Mouse (Mus musculus) right cerebral cortex, postnatal 25 days (tissue): ENCODE results near the gene Enc1.

ENCODE experiments used
- DNase-seq: peaks from one replicate; pipeline ENCODE4 v3.0.0; 2022

Gene Enc1

DNA sequence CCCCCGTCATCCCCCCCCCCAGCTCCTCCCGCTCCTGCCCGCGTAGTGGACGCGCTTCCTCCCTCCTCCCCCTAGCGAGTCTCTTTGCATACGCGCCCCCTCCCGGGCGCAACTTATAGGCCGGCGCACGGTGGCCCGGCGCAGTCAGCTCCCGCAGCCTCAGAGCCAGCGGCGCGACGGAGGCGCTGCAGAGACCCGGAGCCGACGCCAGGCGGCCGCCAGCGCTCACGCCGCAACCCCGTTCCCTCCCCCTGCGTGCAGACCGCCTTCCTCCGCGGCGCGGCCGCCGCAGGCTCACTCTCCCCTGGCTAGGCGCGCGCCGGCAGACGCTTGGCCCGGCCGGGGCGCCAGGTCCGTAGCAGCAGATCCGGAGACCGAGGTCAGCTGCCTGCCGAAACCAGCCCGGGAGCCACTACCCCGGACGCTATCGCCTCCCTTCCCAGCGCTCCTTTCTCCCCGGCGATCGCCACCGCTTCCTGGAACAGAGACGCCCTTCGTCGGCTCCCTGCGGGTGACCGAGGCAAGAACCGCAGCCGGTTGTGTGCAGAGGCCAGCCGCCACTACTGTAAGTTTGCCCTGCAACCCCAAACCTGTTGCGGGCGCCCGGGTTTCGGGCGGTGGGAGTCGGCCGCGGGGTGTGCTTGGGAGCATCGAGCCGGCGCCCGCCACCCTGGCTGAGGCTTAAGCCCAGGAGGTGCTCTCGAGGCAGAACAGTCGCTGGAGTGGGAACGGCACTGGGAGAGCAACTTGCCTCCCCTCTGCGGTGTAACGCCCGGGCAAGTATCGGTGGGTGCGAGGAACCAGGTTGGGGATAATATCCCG is at the start of gene Enc1:
Gene Enc1 (plus strand): TSS at position 141 of the 822 bp plus-strand sequence.
- peak; percentile 93 for DNase-seq

DNA sequence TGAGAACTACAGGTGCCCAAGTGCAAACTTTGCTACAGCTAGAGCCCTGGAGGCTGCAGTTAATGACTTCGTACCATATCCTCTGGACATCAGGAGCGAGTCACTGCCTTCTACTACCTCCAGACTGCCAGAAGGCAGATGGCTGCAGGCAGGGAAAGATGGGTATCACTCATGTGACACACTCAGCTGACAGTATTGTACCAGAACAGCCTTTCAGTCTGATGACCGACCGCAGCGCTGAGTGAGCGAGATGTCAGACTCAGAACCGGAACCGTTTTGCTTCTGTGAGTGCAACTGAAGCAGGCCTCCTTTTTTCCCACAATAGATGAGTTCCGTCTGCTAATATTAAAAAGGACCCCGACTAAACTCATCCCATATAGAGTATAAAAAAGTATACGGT is 48.3 kb upstream of the Enc1 start:
- no peak for DNase-seq

DNA sequence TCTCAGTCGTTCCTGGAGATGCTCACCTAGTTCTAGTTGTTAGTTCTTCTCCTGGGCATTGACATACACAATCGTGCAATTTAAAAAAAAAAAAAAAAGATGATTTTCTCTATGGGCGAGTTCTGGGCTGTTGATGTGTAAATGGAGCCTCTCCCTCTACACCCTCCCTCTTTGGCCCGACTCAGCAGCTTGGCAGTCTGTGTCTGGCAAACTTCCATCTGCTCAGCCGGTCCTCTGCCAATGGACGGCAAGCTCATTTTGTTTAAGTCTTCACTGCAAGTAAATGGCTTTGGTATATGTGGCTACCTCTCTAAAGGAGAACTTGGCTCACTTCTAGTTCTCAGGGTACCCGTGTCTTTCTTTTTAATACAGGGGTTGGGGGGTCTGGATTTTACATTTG is 47.5 kb upstream of the Enc1 start:
- peak; percentile 38 for DNase-seq

DNA sequence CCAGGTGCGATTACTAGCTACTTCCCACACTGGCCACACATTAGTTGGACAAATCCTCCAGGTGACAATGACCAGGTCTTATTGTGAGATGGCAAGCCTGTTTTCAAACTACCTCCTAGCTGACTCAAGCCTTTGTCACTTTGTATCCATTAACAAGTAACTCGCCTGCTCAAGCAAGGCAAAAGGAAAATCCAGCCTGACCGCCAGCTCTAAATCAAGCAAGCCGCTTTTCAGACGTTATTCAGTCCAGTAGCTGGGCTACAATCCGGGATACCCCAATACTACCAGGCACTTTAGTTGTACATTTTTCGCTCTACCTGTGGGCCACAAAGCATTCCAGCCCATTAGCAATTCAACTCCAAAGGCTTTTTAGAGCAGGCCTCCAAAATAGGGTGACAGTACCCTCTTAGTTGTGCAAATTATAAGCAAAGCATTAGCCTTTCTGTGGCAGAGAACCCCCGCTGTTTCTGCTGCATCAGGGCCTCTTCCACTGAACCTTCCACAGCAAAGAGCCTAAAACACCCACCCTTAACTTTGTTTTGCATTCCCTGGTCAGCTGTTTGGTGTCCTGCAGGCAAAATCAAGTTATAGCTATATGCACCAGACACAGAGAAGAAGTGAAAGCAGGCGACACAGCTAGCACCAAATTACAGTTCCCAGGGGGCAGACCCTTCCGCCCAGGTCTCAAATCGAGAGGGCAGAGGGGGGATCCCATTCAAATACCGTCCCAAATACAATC is 44.5 kb upstream of the Enc1 start:
- DNase-seq = no peak

DNA sequence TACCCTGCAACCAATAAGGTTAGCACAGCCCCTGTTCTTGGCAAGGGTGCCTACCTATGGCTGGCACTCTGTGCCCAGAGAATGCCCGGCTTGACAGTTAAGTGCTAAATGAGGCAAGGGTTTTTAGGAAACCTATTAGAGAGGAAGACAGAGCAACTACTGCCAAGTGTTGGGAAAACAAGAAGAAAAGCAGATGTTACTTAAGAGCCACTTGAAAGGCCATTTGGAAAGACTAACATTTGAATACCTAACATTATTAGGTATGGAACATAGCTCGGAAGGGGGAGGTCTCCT is 44.0 kb upstream of the Enc1 start:
- no peak for DNase-seq

DNA sequence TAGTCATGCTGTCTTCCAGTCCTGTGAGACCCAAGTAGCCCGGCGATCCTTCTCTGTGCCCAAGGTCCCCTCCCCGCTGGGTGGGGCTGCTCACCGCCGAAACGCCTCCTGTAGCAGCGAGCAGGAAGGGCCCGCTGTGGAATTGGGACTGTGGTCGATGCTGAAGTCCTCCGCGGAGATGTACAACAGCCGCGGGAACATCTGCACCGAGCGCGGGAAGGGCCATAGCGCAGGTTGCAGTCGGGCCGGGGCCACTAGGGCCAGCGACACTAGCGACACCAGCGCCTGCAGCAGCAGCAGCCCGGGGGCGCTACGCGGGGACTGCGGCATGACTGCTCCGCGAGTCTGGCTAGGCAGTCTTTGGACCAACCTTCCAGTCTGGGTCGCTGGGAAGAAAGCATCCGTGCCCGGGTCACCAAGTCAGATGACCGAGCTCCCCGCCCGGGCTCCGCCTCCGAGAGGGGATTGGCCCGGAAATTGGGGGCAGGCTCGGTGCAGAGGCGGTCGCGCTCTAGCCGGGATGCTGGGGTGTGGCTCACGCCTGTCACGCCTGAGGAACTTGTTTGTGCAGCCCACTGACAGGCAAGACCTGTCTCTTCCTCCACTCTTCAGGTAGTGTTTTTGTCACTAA is 42.9 kb upstream of the Enc1 start, which contains the start of gene Hexb:
Gene Hexb (minus strand): TSS at position 426 of the 631 bp plus-strand sequence.
- peak; percentile 89 for DNase-seq

DNA sequence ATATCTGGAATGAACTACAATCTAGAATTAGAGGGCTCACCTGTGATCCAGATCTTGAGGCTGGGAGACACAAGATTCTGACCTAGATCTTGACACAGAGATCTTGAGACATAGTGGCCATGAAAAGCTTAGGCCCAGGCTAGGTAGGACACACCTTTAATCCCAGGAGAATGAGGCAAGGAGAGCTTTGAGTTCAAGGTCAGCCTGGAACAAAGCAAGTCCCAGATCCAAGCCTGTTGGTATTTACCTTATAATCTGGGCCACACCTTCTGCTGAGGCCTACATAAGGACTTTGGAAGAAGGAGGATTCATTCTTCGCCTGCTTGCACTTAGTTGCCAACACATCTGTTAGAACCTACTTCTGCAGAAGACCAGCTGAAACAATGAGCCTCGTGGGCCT is 41.8 kb upstream of the Enc1 start:
- no peak for DNase-seq

DNA sequence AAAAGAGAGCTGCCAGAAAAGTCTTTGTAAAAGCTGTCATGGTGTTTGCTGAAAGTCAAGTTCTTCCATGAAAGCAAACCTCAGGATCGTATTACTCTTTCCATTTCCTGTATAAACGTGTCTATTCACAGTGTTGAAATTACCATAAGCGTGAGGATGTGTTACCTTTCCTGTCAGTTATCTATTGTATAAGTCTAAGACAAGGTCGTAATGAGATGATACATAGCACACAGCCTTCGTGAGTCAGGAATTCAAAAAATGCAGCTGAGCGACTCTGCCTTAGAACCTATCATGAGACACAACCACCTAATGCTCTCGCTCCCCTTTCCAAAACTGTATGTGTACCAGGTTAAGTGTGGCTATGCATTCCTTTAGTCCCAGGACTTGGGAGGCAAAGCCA is 39.8 kb upstream of the Enc1 start:
- no peak for DNase-seq

DNA sequence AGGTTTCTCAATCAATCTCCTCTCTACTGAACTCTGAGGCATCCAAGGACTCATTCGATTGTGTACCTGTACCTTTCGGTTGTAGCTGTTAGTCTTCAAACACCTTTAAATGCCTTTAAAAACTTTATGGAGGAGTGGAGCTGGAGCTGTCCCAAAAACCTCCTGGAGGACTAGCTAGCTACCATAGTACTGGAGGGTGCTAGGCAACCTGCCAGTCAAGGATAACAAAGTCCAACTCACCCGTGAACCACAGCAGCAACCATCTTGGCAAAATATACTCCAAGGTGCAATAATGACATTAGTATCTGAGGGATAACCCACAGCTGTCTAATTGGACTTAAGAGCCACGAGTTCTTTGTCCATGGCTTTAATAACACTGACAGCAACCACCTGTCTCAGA is 39.0 kb upstream of the Enc1 start:
- no peak for DNase-seq

DNA sequence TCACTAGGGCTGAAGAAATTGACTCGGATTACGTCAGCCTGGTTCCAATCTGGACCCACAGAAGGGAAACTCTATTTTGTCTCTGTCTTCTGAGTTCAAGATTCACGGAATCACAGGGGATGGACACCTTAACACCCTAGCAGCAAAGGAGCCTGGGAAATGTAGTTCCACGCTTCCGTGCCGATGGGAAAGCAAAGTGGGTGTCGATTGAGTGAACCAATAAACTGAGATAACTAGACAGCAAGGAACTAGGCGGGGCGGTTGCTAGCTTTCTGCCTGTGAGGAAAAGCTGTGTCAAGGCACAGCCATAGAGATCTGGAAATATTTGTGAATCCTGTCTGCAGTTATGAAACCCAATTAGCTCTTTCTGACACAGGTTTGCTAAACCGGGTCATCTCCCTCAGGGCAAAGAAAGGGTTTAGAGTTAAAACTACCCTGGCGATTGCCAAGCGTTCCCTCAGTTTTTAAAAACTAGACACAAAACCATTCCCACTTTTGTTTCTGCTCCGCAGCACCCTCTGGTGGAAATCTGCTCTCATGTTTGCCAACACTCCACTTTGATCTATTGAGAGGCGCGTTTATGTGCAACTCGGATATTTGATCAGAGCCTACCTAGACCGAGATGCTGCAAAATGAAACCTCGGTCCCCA is 35.7 kb upstream of the Enc1 start:
- peak; percentile 84 for DNase-seq

DNA sequence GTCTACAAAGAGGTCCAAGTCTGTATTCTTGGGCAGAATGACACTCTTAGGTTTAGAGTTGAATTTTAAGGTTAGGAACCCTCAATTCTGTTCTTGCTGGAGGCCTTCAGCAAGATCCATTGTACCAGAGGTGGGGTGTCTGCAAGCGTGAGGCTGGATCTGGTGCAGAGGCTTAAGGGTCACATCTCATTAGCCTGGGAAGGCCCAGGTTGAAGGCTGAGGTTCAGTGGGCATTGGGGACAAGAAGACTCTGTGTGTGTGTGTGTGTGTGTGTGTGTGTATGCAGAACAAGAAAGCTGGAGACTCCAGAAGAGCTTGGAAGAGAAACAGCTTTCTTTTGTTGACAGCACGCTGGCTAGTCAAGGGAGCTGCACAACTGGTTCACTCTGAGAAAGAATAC is 34.9 kb upstream of the Enc1 start:
- DNase-seq = no peak

DNA sequence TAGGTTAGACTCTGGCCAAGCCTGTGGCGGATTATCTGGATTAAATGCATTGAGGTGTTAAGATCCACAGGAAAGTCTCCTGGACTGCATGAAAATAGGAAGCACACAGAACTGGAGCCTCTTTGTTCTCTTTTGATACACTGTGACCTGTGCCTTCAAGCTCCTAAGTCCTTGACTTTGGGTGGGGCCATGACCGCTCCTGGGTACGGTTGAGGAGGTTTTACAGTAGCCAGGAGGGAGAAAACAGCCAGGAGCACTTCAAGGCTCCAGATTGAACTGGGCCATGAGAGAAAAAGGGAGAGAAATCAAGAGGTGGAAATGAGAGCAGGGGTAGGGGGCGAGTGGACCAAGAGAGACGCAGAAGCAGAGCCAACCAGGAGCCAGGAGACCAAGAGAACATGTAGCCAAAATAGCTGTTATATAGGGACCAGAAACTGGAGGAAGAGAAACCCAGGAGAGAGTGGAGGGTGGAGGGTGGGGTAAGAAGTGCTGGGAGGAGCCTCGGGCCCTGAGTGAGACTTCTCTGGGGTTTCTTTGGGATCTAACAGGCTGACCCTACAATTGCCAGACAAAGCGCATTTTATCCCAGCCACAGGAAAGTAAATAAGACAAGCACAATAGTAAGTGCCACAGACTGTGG is 33.3 kb upstream of the Enc1 start:
- DNase-seq = no peak

DNA sequence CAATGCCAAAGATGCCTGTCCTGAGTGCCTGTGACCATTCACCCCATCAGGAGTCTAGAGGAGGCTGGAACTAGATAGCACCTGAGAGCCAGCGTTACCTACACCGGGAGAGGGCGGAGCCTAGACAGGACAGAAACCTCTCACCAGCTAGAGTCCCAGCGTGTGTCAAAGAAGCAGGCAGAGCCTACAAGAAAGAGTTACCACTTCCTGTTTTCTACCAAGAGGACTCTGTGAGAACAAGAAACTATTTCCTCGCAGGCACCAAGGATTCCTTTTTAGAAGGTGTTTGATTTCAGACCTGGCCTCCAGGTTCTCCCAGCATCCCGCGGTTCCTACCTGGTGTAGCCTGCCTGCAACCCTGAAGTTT is 32.8 kb upstream of the Enc1 start:
- DNase-seq = no peak

DNA sequence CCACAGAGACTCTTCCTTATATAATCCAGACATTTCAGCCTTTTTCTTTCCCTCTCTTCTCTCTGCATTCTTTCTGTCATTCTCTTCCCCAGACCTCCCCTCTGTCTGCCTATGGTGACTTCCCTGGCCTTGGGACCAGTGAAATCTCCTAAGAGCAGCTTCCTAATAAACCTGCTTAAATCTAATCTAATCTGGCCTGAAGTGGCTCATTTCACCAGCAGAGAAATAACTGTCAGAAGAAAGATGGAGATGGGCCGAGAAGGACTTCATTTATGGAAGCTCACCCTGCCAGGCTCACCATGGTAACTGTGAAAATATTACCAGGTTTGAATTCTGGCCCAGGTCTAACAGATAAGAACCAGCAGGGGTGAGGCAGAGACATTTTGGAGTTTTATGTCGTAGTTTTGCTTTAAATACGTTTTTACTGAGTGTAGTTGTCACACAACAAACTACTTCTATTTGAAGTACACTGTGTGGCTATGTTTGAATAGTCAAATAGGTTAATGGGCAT is 32.4 kb upstream of the Enc1 start:
- DNase-seq = no peak

DNA sequence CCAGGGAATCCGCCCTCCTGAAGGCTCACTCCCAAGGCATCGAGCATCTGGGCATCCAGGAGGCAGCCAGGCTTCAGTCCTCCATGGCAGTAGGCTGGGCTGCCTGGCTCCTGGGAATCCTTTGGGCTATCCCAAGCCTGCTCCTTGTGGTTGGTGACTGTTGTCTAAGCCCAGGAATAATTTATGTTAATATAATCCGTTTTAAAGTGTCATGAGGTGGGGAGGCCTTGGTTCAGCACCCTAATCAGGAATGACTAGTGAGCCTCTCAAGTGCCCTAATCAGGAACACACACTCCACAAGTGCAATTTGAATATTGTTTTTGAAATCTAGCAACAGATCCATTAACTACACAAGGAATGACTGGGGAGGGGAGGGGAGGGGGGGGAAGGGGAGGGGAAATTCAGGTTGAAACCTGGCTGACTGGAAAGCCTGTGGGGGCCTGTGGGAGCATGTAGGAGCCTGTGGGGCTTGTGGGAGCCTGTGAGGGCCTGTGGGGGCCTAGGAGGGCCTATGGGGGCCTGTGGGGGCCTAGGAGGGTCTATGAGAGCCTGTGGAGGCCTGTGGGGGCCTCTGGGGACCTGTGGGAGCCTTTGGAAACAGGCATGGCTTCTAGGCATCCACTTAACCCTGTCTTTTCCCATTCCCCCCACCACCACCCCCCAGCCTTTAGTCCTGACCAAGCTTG is 26.2 kb upstream of the Enc1 start:
- no peak for DNase-seq

DNA sequence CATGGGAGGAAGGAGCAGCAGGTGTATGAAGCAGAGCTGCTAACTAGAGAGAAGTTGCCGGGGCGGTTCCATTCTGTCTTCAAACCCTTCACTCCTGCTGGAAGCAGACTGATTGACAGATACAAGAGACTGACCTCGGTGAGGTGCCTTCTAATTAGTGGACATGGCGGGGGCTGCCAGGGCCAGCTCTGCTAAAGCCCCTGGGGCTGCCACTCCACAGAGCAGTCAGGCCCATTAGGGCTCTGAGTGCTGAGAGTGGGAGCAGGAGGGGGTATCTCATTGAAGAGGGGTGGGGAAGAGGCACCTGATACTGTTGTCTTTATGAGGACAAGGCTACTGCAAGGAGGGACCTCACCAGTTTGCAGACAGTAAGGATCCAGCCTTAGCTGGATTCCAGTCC is 25.3 kb upstream of the Enc1 start:
- DNase-seq = no peak

DNA sequence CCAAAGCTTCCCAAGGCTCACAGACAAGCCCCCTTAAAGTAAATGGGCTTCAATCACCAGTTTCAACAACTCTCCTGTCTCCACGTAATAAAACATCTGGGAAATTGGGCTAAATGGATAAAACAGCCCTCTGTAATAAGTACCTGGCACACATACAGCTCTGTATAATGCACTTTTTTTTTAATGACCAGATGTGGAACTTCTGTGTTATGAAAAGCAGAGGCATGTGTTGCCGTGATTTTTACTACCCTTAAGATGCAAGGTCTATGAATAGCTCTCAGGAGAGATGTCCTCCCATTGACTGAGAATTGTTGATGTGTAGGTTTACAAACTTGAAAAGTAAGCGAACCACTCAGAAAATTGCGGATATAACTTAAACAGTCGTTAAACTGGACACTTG is 24.7 kb upstream of the Enc1 start:
- DNase-seq = no peak

DNA sequence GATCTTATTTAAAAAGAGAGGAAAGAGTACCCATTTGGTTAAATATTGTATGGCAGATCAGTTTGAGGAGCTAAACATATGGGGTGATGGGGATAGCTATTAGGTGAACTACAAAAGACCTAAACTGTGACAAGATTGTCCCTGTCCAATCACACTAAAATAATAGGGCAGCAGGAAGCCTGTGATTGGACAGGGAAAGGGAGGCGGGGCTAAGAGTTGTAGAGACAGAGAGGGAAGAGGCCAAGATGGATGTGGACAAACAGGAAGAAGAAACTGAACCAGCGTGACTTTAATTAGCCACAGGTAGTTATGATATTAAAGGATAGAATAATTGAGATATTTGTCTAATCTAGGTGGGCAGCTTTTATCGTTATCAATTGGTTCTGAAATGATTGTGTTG is 20.9 kb upstream of the Enc1 start:
- DNase-seq = no peak

DNA sequence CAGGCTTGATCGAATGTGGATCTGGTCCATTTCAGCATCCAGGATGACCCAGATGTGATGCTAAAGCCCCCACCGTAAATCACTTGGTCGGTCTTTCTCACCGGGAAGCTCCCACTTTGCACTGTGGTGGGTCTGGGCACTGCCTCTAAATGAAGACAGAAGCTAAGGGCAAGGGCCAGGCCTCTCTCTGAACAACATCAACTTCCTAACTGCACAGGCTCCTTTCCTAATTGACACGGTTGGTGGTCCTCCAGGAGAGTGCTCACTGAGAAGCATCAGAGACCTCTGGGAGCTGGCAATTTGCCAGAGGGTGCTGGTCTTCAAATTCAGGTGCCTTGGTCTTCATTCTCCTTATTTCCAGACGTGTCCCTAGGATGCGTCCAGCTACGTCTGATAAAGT is 17.0 kb upstream of the Enc1 start:
- no peak for DNase-seq

DNA sequence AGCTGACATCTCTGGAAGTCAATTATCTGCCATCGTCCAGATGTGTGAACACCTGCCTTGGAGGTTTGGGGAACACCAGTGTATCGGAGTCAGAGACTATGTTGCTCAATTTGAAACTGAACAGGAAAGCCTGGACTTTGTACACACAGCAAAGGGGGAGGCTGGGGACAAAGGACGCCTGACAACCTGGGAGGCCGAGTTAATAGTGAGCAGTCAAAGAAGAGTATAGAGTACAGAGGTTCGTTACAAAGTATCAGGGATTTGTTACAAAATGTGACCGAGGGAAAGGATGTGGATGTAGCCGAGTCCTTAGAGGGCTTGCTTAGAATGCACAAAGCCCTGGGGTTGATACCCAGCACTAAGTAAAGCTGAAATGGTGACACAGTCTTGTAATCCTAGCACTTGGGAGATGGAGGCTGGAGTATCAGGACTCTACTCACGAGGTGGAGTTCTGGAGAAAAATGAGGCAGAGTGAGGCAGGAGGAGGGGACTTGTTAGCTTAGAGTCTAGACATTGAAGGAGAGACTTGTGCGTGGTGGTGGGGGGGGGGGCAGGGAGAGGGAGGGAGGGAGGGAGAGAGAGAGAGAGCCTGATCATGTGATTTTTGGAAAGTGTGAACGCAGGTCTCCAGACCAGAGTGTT is 16.4 kb upstream of the Enc1 start:
- no peak for DNase-seq

DNA sequence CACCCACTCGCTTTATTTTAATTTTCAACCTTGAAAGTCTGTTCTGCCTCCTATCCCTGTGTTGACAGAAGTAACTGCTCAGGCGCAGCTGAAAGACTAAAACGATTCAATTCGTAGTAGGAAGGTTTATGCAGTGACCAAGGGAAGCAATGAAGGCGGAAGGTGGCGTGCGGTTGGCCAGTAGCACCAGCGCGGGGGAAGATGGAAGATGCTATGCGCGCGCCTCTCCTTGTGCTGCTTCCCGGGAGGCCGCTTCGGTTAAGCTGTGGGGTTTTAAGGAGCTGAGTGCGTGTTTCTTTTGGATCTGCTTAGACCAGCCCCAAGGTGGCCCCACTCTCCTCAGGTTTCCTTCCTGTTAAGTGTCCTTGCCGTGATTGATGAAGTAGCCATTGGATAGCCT is 15.8 kb upstream of the Enc1 start:
- DNase-seq = no peak

DNA sequence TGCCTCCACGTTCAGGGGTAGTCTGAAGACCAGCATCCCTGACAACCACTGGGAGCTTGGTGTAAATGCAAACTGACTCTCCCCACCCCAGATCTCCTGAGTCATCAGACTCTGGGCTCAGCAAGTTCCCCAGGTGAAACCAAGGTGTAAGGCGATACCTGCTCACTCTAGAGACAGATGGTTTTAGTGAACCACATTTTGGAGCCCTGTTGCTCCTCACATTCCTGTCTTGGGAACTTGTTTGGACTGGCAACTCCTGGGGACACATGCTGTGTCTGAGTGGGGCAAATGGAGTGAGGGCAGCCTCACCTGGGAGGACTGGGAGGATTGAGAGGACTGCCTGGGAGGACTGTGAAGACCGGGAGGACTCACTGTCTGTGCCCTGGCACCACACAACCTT is 13.1 kb upstream of the Enc1 start:
- no peak for DNase-seq
